24 mouse cellular contexts compared by ENCODE assay signal in genomic region chr2:130043835-130044234, GRCm38 (mm10). TPM values are rescaled to one million over a fixed set of nuclear protein-coding genes. Genes with fewer than 3 reads are reported as not detected.
DNase-seq lines count a peak whose midpoint lies in the region; ATAC-seq lines count a peak whose summit lies in the region.
"Had no signal": no experiment of that assay in that cellular context is flagged by ENCODE, and none has a peak within 500 bp of the region (broad histone marks: within the 10 kb centered on the region; RNA-seq: fewer than 3 reads in every experiment).

No protein-coding gene starts in this region.

- no peaks in the 10 kb centered on the region for H3K27me3 ChIP-seq in intestine, embryonic 14.5 days (replicated peaks; ENCODE audit: control insufficient read depth, insufficient read depth, low read length)
- H3K27me3 ChIP-seq in intestine, embryonic 15.5 days (replicated peaks), result no peaks in the 10 kb centered on the region
- H3K27me3 ChIP-seq: embryonic facial prominence, embryonic 12.5 days; forebrain, embryonic 15.5 days; heart, embryonic 13.5 days; hindbrain, embryonic 13.5 days had no signal

- H3K27ac ChIP-seq in intestine, embryonic 14.5 days (ENCODE audit: low read depth), result no peak overlapping the region
- H3K27ac ChIP-seq in intestine, embryonic 15.5 days, result no peak overlapping the region
- H3K27ac ChIP-seq: embryonic facial prominence, embryonic 12.5 days; forebrain, embryonic 15.5 days; heart, adult 2 months; heart, embryonic 13.5 days; hindbrain, embryonic 13.5 days; hindbrain, postnatal 0 days had no signal

- no peak overlapping the region for H3K4me3 ChIP-seq in intestine, embryonic 14.5 days (ENCODE audit: low read depth, low read length)
- H3K4me3 ChIP-seq in intestine, embryonic 15.5 days (replicated peaks), result no peak overlapping the region
- H3K4me3 ChIP-seq: embryonic facial prominence, embryonic 12.5 days; forebrain, embryonic 15.5 days; heart, adult 2 months; heart, embryonic 13.5 days; hindbrain, embryonic 13.5 days had no signal

- H3K4me1 ChIP-seq in intestine, embryonic 14.5 days (replicated peaks; ENCODE audit: control insufficient read depth, insufficient read depth, low read length), result no peaks in the 10 kb centered on the region
- H3K4me1 ChIP-seq in intestine, embryonic 15.5 days (replicated peaks), result no peaks in the 10 kb centered on the region
- H3K4me1 ChIP-seq: embryonic facial prominence, embryonic 12.5 days; forebrain, embryonic 15.5 days; heart, embryonic 13.5 days had no signal

- DNase-seq in adrenal gland, adult 2 months, result peak; percentile 79
- DNase-seq in adrenal gland, postnatal 4 days (ENCODE audit: low spot score in 2 of 2), result no peak
- peak; percentile 16 for DNase-seq in intestine, embryonic 14.5 days (ENCODE audit: low spot score)
- no peak for DNase-seq in cerebellum, adult 18-20 months
- DNase-seq: B cell, adult 2 months; cerebellum, adult 11 months; cerebellum, adult 9-10 months; cerebellum, postnatal 25 days; gastrocnemius, postnatal 10 days; heart, adult 2 months; heart, postnatal 36 days had no signal

- H3K36me3 ChIP-seq in intestine, embryonic 14.5 days (ENCODE audit: control insufficient read depth, insufficient read depth, low read length), result no peaks in the 10 kb centered on the region
- no peaks in the 10 kb centered on the region for H3K36me3 ChIP-seq in intestine, embryonic 15.5 days
- H3K36me3 ChIP-seq: embryonic facial prominence, embryonic 12.5 days; forebrain, embryonic 15.5 days; G1E; heart, embryonic 13.5 days; hindbrain, embryonic 13.5 days had no signal

- no peaks in the 10 kb centered on the region for H3K9me3 ChIP-seq in intestine, embryonic 14.5 days (ENCODE audit: control insufficient read depth, low read length)
- no peaks in the 10 kb centered on the region for H3K9me3 ChIP-seq in intestine, embryonic 15.5 days
- H3K9me3 ChIP-seq: embryonic facial prominence, embryonic 12.5 days; forebrain, embryonic 15.5 days; G1E; heart, embryonic 13.5 days; hindbrain, embryonic 13.5 days had no signal

- no peak overlapping the region for H3K9ac ChIP-seq in intestine, embryonic 14.5 days (ENCODE audit: low read length)
- no peak overlapping the region for H3K9ac ChIP-seq in intestine, embryonic 15.5 days
- H3K9ac ChIP-seq: embryonic facial prominence, embryonic 12.5 days; forebrain, embryonic 15.5 days; heart, embryonic 13.5 days; hindbrain, embryonic 13.5 days had no signal

- no peak overlapping the region for H3K4me2 ChIP-seq in intestine, embryonic 14.5 days (ENCODE audit: low read length)
- no peak overlapping the region for H3K4me2 ChIP-seq in intestine, embryonic 15.5 days (replicated peaks)
- H3K4me2 ChIP-seq: embryonic facial prominence, embryonic 12.5 days; forebrain, embryonic 15.5 days; heart, embryonic 13.5 days; hindbrain, embryonic 13.5 days had no signal

- no peak for ATAC-seq in intestine, embryonic 14.5 days (replicated peaks; ENCODE audit: low FRiP score, low TSS enrichment, low read depth)
- no peak for ATAC-seq in intestine, embryonic 15.5 days
- ATAC-seq in megakaryocyte, adult 5-6 weeks (ENCODE audit: poor library complexity, severe bottlenecking), result peak; percentile 69
- no peak for ATAC-seq in megakaryocyte-erythroid progenitor cell, adult 5-6 weeks (replicated peaks; ENCODE audit: low FRiP score, low TSS enrichment, poor library complexity, severe bottlenecking)
- ATAC-seq: CD4-positive, CD25-positive, alpha-beta regulatory T cell, adult 4 months; forebrain, embryonic 15.5 days; hindbrain, postnatal 0 days; intestine, embryonic 16.5 days had no signal

- WGBS in intestine, embryonic 14.5 days, result 70% methylated on average over 4 of the region's 4 CpGs
- WGBS in intestine, embryonic 15.5 days, result 68% methylated on average over 4 of the region's 4 CpGs

RNA-seq across cellular contexts. Expression of gene Tgm3, which starts 31.7 kb away (rescaled TPM):
- total RNA-seq in adrenal gland, adult 2 months (2021), result 1 to 10 TPM in 1 of 2 experiments, under 1 TPM in 1; 0.48 to 3.3 TPM
- 0.65 and 1.2 TPM in 2 replicates for polyA plus RNA-seq in adrenal gland, adult 2 months (2012; rRNA removed)
- under 1 TPM; 0.14 to 0.17 TPM for total RNA-seq in adrenal gland, postnatal 4 days (2021)
- polyA plus RNA-seq in intestine, embryonic 14.5 days (2014; fragmentation: Nextera tagmentation; extraction: Ambion mirVana), result not detected in 2 replicates
- 0.05 TPM in 1 of 2 replicates, not detected in the other for polyA plus RNA-seq in intestine, embryonic 15.5 days (2015; fragmentation: Nextera tagmentation; extraction: Ambion mirVana)
- total RNA-seq in megakaryocyte, adult 5-6 weeks (2015), result 1.1 and 1.4 TPM in 2 replicates
- total RNA-seq in megakaryocyte, adult 5-6 weeks (2017), result 0.37 and 1.1 TPM in 2 replicates
- total RNA-seq in megakaryocyte-erythroid progenitor cell, adult 5-6 weeks (2014; fragmentation: Nextera tagmentation), result not detected in 2 replicates
- not detected in 2 replicates for total RNA-seq in megakaryocyte-erythroid progenitor cell, adult 5-6 weeks (2017)
- total RNA-seq: heart, adult 2 months; hindbrain, postnatal 0 days had no signal
- polyA plus RNA-seq: CD4-positive, CD25-positive, alpha-beta regulatory T cell, adult 4 months; embryonic facial prominence, embryonic 12.5 days; forebrain, embryonic 11.5 days; forebrain, embryonic 15.5 days; G1E; heart, embryonic 13.5 days; heart, postnatal 0 days; hindbrain, embryonic 13.5 days had no signal

Comparison
In these comparisons a context has a peak if more than half of its experiments do, and no peak if none do; other contexts are left out.
1. DNase-seq: peak in adrenal gland, adult 2 months (single experiment) and intestine, embryonic 14.5 days (single experiment); none in adrenal gland, postnatal 4 days (0 of 2) and cerebellum, adult 18-20 months (0 of 2).